Mouse (Mus musculus): ENCODE data around the gene Tstd1.

The Tstd1 gene

DNA sequence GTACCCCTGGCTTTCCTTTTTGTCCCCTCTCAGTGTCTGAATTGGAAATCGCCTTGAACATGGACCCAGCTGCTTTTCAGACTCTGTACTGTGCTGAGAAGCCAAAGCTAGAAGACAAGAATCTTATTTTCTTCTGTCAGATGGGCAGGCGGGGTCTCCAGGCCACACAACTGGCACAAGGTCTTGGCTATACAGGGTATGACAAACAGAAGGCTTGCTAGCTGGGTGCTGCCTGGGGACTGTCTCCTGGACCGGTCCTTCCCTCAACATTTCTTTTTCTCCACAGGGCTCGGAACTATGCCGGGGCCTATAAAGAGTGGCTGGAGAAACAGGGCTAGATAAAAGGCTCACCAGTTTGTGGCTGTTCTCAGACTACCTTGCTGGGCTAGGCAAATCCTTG lies 1.2 kb downstream of the Tstd1 start:
- DNase-seq = no peak

DNA sequence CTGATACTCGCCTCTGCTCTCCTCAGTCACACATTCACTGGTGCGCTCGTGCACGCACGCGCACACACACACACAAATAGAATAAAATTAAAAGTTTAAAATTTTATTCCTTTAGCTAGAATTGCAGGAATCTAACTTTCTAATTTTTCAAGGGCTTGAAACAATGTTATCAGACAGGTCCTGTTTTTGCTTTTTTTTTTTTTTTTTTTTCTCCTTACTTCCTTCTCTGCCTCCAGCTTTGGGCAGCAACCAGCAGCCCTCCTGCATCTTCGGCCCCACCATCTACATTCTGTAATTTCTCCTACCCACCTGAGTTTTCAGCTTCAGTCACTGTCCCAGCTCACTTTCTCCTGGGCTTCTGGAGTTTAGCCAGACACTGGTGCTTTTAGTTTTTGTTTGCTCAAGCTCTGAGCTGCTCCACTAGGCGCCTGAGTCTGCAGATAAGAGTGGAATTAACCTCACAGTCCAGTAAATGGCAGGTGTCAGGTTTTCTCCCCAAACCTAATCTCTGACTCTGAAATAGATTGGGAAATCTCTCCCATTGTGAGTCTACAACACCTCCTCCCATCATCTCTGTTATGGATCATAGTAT lies 3.9 kb downstream of the Tstd1 start:
- DNase-seq = no peak

DNA sequence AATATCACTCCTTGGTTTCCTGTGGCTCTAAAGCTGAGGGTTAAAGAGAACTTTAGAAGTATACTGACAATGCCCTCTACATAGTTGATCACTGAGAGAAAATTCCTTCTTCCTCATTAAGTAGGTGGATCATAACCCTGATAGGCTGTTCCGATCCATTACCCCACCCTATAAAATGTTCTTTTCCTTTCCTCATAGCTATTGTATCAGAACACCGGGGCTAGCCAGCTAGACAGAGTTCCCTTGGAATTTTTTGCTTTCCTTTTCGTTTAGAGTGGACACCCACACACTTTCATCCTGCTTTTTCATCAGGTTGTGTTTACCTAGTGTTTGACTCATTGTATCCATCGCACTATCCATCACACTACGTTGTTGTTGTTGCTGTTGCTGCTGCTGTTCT lies 6.0 kb downstream of the Tstd1 start:
- no peak for DNase-seq

DNA sequence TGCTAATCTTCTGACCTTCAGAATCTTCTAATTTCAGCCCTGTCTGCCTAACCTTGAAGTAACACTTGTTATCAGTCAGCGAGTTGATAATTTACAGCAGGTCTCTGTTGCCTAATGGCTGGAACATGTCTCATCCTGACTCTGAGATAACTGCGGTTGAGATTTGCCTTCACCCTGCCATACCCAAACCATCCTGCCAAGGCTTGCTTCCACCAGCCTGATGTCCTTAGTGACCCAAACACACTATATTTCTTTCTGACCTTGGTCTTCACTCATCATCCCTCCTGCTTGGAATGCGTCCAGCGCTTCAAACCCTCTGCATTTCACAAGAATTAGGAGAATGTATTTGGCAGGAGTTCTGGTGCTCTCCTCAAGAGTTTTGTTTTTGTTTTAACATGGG lies 6.5 kb downstream of the Tstd1 start:
- DNase-seq = no peak

DNA sequence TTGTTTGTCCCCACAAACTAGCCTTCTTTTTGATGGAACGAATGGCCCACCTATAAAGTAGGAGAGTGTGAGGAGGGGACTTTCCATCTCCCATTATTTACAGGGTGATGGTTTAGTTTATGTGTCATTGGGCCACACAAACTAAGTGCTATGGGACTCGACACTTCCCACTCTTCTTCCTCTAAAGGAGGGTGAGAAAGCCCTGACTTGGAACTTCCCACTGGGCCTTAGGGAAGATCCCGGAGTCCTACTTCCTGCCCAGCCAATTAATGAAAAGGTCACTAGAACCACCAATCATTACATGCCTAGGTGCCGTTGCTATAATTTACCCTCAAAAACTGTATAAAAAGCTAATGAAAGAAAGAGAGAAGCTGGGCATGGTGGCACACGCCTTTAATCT lies 13.5 kb downstream of the Tstd1 start:
- no peak for DNase-seq

DNA sequence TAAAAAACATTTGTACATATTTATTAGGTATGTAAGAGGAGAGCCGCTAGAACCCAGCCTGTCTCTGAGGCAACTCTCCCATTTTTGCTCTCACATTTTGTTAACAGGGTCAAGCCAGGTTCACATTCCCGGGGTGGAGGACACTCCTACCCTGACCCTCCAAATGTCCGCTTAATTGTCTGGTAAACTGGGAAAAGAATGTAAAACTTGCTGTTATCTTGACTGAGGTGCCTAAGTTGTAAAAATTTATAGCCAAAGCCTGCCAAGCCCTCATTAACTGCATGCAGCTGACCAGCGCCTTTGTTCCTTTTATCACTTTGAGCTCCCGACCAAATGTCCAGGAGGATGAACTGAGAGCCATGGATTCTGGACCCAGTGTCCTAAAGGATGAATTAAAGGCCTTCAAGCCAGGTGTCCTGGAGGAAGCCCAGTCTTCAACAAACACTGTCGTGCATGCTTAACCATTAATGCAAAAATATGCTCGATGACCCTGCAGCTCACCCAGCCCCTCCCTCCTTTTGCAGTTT lies 16.7 kb downstream of the Tstd1 start:
- DNase-seq = no peak

DNA sequence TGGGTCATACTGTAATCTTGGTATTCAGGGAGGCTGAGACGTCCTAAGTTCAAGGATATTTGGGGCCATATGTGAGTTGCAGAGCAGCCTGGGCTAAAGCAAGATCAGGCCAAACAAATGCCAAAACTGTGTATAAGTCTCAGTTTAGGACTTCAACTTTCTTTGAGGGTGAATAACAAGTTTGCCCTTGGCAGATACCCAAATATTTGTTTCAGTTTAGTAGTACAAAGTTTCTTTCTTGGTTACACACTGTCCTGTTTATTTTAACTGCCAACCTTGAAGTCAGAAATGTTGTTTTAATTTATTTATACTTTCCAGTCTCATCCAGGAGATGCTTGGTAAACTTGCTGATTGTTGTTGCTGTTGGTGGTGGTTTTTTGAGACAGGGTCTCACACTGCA lies 17.3 kb downstream of the Tstd1 start:
- no peak for DNase-seq

DNA sequence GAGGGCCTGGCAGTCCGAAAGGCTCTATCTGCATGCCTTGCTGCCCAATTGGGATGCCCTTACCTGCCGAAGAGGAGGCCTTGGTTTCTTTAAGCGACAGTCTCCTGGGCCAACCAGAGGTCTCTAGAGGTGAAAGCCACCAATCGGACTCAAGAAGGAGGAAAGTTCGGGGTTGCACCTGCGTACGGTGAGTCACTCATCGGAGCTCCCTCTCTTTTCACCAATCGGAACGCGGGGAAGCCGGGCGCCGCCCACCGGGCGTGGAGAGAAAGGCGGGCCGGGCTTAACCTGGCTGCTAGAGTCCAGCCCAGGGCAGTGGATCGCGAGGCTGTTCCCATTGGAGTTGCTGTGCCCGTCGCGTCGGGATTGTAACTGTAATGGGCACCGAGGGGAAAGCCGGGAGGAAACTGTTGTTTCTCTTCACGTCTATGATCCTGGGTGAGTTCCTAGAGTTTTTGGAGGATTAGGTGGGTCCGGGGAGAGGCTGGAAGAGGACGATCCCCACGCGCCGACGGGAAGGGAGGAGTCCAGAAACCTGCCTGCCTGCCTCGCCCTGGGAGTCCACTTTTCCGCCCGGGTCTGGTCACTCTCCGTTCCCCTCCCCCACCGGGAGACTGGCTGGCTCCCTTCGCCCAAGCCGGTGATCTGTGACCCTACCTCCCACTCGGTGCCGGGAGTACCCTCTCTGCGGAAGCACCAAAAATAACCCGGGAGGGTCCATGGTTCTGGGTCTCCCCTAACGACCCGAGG lies 18.8 kb downstream of the Tstd1 start, which contains the start of gene F11r:
Gene F11r (plus strand): TSS at position 272 of the 750 bp plus-strand sequence.
- DNase-seq = peak; percentile 82 to 90

DNA sequence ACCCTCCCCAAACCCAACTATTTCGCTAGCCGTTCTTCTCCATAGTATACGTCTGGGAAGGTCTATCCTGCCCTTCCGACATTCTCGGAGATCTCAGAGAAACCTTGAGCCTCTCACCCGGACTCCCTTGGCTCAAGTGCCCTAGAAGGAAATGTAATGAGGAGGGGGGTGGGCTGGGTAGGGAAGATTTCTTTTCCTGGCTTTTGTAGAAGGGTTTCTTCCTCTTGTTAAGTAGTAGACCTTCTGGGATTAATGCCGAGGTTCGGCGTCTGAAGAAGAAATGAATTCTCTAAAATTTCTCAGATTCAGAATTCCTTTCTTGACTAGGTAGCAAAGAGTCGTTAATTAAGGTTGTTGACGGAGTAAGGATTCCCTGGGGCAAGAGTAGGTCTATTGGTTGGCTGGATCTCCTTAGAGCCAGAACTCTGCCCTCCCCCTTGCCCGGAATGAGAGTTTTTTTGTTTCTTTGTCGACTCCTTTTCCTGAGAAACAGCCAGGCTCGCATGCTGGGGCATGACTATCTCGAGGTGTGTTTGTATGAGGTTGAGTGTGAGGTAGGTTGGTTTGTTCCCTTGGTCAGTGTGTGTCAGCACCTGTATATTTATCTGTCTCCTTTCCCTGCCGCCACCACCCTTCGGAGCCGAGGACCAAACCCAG lies 19.5 kb downstream of the Tstd1 start:
- no peak for DNase-seq

DNA sequence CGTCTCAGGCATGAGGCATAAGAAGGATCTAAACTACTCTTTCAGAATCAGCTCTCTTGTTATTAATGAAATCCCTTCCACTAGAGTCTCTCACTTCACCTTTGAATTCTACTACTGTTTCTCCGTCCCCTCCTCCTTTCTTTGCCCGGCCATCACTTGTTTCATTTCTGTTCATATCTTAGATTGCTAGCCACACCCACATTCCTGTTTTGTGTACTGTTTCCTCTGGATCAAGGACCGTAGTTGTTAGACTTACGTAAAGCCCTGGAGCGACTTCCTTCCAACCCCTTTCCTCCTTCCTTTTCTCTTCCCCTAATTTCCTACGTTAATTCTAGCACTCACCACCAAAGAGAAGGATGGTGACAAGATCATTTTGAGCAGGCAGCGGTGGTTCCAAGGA lies 20.4 kb downstream of the Tstd1 start:
- DNase-seq = no peak

DNA sequence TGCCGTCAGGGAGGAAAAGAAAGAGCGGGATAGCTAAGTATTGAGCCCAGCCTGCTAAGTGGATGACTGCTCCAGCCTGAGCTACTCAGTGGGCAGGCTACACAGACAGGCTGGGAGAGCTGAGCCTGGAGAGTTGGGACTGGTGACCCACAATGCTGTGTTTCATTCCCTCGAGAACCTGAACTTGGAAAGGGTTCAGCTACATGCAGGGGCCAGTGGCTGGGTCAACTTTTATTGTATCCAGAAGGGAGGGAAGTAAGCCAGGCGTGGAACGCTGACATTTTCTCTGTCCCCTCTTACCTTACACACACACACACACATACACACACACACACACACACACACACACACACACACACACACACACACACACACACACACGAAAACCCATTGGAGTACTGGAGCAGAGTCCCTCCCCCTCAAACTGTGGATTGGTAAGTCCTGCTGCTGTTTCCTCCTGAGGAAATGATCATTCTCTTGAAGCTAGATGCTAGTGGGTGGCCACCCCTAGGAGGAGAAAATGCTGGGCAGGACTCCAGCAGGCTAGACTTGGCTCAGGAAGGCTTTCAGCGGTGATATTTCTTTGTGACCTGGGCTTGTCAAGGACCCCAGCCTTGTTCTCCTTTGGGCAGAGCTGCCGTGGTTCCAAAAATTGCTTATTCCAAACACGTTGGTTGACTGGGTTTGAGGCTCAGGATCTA lies 21.5 kb downstream of the Tstd1 start:
- DNase-seq = no peak

DNA sequence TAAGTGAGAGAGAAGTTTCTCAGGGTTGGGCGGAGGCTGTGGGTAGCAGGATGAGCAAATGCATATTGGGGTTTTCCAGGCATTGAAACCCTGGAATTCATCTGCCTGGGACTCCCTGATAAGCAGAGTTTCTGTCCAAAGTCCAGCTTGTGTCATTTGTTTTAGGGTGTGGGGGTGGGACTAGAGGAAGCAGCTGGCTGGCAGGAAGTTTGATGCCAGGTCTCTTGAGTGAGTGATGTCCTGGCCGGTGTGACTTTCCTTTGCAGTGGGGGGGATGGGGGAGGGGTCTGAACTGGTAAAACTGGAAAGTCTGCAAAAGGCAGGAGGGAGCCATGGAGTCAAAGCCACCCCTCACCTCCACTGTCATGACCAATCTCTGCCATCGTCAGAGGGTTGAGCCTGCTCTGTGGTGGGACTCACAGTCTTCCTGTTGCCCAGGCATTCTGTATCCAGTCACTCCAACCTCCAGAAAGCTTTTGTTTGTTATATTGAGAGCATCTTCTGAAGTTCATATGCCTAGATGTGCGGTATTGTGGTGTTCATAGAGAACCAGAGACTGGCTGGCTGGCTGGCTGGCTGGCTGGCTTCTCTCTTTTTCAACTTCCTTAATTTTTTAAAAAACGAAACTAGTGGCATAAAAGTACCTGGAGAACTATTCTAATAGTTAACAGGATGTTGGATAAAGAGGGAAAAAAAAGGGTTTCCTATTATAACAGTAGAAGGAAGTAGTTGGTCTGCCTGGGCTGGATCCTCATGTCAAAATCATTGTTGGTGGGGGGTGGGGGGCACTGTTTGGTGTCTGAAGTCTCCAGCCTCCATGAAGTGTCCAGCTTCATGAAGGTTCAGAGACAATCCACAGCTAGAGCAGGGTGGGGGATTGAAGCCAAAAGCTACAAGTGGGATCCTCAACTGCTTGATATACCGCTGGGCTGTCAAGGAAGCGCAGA lies 23.1 kb downstream of the Tstd1 start:
- no peak for DNase-seq

DNA sequence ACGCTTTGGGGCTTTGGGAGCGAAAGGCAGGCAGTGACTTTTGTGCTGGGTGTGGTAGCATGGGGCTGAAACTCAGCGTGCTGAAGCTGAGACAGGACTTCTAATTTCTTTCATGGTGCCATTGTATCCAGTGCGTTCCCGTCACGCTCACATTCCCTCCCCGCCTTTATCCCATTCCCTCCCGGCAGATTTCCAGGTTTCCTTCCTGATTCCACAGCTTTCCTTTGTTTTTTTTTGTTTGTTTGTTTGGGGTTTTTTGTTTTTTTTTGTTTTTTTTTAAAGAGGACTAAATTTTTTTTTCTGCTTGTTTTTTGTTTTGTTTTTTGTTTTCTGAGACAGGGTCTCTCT lies 23.7 kb downstream of the Tstd1 start:
- DNase-seq = no peak

DNA sequence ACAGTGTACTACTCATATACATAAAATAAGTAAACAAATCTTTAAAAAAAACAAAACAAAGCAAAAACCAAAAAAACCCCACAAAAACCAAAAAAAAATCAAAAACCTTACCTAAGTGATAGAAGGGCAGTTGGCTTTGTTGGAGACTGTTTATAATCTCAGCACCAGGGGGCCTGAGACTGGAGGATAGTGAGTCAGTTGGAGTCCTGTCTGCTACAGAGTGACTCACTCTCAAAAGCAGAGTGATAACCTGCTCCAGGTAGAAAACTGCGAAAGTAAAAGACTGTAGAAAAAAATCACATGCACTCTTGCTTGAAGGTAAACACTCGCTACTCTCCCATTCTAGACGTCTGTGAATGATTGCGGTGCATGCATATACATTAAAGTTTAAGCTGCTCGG lies 26.4 kb downstream of the Tstd1 start:
- DNase-seq = no peak

DNA sequence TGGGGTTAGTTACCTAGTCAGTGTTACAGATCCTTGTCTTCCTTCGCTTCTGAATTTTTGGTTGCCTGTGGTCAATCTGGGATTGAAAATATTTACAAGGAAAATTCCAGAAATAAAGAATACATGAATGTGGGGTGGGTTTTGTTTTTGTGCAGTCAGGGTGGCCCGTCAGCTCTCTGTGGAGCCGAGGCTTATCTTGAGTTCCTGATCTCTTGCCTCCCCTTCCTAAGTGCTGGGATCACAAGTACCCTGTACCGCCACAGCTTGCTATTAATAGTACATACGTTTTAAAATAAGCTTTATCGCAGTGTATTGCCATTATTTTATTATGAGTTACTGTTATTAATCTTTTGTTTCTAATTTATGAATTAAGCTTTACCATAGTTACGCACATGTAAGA lies 28.2 kb downstream of the Tstd1 start:
- DNase-seq = no peak

DNA sequence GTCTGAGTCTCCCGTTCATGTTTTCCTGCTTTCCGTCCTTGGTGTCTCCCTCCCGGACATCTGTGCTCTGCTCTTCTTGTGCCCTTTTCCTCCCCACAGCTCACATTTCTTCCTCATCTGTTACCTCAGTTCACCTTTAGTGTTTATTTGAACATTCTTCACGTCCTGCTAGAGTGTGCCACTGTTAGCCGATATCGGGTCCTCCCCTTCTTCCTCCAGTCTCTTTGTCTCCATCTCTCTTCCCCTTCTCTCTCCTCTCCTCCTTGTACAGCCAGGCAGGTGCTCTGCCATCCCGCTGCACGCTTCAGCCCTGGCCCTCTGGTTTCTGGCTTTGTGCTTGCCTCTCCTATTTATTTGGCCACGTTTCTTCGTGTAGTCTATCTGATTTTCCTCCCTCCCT lies 29.0 kb downstream of the Tstd1 start:
- DNase-seq = no peak

DNA sequence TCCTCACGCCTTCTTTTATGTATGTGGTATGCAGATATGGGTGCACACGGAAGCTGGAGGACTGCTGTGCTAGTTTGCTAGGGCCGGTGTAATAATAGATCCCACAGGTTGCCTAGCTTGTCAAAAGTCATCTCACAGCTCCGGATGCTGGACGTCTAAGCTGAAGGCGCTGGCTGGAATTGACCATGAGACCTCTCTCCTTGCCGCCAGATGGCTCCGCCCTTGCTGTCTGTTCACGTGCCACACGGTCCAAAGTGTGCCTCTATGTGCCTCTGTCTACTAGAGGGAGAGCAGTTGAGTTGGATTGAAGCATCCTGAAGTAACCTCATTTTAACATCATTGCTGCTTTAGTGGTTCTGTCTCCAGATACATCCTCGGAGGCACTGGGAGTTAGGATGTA lies 31.4 kb downstream of the Tstd1 start:
- no peak for DNase-seq

DNA sequence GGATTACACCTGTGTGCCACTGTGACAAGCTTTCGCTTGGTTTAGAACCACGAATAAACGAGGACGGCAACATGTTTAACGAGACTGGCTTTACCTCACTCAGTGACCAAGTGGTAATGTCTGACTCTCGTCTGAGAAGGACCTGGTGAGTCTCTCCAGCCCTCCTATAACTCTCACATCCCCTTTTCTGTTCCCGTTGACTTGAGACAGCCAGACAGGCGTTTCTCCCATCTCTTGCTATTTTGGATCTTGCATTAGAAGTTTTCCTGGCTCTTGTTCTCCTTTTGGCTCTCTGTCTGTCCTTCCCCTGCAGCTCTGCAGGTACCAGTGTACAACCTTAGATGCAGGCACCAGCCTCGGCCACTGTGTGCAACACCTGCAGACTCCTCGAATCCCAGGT lies 32.3 kb downstream of the Tstd1 start:
- DNase-seq = no peak

DNA sequence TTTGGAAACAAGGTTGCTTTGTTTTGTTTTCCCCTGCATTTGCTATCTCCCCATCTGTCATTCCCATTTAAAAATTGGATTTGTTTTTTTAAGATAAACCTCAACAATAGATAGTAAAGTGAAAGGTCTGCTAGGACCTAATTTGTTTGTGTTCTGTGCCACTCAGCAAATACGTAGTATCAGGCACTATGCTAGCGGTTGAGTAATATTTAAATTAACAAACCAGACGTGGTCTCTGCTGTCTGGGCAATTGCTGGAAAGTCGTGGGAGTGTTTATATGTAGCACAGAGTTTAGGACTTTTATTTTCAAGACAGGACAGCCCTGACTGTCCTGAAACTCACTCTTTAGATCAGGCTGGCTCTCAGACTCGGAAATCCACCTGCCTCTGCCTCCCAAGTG lies 33.9 kb downstream of the Tstd1 start:
- no peak for DNase-seq

DNA sequence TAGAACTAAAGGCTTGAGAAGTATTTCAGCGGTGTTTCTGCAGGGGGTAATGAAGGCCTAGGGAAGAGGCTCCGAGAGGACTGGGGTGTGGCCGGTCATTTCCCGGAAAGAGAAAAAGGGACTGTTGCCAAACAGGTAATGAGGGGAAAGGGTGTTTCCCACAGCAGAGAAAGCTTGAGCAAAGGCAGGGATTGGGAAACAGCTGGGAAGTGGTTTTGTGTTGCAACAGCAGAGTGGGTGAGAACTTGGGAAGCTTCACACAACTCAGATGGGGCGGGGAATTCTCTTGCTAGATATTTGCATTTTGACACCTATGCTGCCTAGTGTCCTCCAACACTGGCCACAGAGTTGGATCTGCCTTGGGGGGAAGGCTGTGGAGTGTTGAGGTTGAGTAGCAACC lies 34.3 kb downstream of the Tstd1 start:
- DNase-seq = no peak

DNA sequence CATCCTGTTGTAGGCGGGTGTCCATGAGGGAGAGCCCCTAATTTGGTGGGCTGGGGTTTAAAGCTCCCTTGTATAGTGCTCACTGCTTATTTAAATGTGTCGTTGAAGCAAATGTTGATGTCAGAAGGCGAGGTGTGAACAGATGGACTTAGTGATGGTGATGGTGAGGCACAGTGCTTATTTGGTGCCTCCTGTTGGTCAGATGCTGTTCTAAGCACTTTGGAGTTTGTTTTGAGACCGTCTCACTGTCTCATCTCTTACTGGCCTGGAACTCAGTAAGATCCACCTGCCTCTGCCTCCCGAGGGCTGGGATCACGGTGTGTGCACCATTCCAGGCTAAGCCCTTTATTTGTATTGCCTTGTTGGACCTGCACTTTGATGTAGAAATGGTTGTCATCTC lies 36.3 kb downstream of the Tstd1 start:
- no peak for DNase-seq

DNA sequence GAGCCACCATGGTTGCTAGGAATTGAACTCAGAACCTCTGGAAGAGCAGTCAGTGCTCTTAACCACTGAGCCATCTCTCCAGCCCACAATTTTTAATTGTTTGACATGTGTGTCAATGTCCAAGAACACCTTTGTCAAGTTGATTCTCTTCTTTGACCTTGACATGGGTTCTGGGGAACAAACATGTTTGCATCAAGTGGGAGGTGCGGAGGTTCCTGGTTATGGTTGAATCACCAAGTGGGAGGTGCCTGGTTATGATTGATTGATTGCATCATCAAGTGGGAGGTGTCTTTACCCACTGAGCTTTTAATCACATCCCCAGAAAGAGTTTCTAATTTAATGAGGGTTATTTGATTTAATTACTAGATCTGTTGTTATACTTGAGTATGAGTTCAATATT lies 38.9 kb downstream of the Tstd1 start:
- DNase-seq = no peak

DNA sequence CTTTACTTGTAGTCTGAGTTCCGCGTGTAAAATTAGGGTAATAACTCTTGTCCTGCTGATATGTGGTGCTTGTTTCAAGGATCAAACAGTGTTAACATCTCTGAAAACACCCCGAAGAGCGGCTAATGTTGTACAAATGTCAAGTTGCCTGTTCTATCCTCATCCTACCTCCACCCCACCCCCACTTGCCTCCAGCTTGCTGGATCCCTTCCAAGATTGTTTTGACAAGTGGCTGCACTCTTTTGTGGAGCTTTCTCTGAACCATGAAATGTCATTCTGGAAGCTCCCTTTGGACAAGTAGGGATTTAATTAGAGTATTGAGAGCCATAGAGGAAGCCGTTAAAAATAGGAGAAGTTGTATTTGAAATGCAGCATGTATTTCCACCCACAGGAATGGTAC lies 41.1 kb downstream of the Tstd1 start:
- no peak for DNase-seq

Measured in cerebellum, adult 18-20 months (tissue).